Mouse (Mus musculus) limb, embryonic 14.5 days (tissue): Measurements from ENCODE around the gene Ptgfr. TPM values are rescaled to one million over a fixed set of nuclear protein-coding genes. Genes with fewer than 3 reads are reported as not detected.
A peak's percentile ranks its signal among the peaks of the same experiment; 100 is the strongest.

Experiments
- ATAC-seq: fragments of 200-750 bp; cut with Nextera tagmentation; 2 replicates; pipeline ENCODE4 v1.8.0; 2017; ENCODE audit warnings: low read depth, moderate number of reproducible peaks, moderate TSS enrichment; ENCODE audit not compliant: low FRiP score
- DNase-seq: peaks from one replicate; pipeline ENCODE4 v3.0.0-alpha.2; 2015; ENCODE audit warnings: low spot score
- H3K27ac ChIP-seq: fragments of 300-500 bp; sonication (generic); replicated peaks from 2 replicates; pipeline ENCODE4 v1.5.1; 2014; ENCODE audit warnings: low read depth, mild to moderate bottlenecking, low read length, moderate library complexity, mixed read lengths
- H3K27me3 ChIP-seq: fragments of 300-500 bp; sonication (generic); 2 replicates; pipeline ENCODE4 v1.6.1; 2014; ENCODE audit warnings: low read length, mixed read lengths; ENCODE audit not compliant: control insufficient read depth, insufficient read depth
- H3K36me3 ChIP-seq: fragments of 300-500 bp; sonication (generic); 2 replicates; pipeline ENCODE4 v1.6.1; 2014; ENCODE audit warnings: mild to moderate bottlenecking, low read length, moderate library complexity, mixed read lengths; ENCODE audit not compliant: control insufficient read depth, insufficient read depth
- H3K4me1 ChIP-seq: fragments of 300-500 bp; sonication (generic); 2 replicates; pipeline ENCODE4 v1.6.1; 2014; ENCODE audit warnings: antibody characterized with exemption, low read length, mixed read lengths; ENCODE audit not compliant: control insufficient read depth, insufficient read depth
- H3K4me2 ChIP-seq: fragments of 300-500 bp; sonication (generic); replicated peaks from 2 replicates; pipeline ENCODE4 v1.6.1; 2014; ENCODE audit warnings: low read depth, mild to moderate bottlenecking, low read length, moderate library complexity; ENCODE audit not compliant: severe bottlenecking
- H3K4me3 ChIP-seq: fragments of 300-500 bp; sonication (generic); replicated peaks from 2 replicates; pipeline ENCODE4 v1.5.1; 2014; ENCODE audit warnings: low read length
- H3K9ac ChIP-seq: fragments of 300-500 bp; sonication (generic); 2 replicates; pipeline ENCODE4 v1.6.1; 2014; ENCODE audit warnings: mild to moderate bottlenecking, low read depth, low read length, moderate library complexity; ENCODE audit not compliant: severe bottlenecking
- H3K9me3 ChIP-seq: fragments of 300-500 bp; sonication (generic); 2 replicates; pipeline ENCODE4 v1.6.1; 2016; ENCODE audit warnings: low read length; ENCODE audit not compliant: control insufficient read depth
- POLR2A ChIP-seq: fragments of 200-500 bp; IDR thresholded peaks from 2 replicates; pipeline ENCODE4 v1.8.0; 2012; ENCODE audit warnings: inconsistent platforms, mild to moderate bottlenecking, moderate library complexity, borderline replicate concordance; ENCODE audit not compliant: insufficient read depth, insufficient read length; ENCODE audit errors: extremely low read depth
- WGBS: fragments of 180-500 bp; shearing (Covaris S2); extraction: QIAGEN DNeasy Blood & Tissue Kit; methylation state at CpG from one replicate; pipeline ENCODE4 v1.1.7; 2014; 5-methylcytosine and 5-hydroxymethylcytosine counted together
- polyA plus RNA-seq, 2 experiments: library from polyadenylated mRNA; depleted of rRNA in 1 of 2; stranded (reverse) in 1 of 2; unstranded in 1 of 2; fragments of >200 nt; fragmentation: Nextera tagmentation in 1 of 2; extraction: Ambion mirVana in 1 of 2; gene quantifications; 2 replicates each; pipeline versions ENCODE4 v1.2.1 to v1.2.3; 2012 to 2014

Ptgfr gene
- polyA plus RNA-seq (2012; rRNA removed), result 3.6 and 4.1 TPM in 2 replicates
- 7.2 and 8.7 TPM in 2 replicates for polyA plus RNA-seq (2014; fragmentation: Nextera tagmentation; extraction: Ambion mirVana)

GRCm38 (mm10) chr3:151836871-151837680 is at the start of gene Ptgfr:
Gene Ptgfr, minus strand, starts transcription at chr3:151837630.
- peak; percentile 86 for ATAC-seq
- Histone ChIP-seq H3K4me1 (peaks cover 7% of the 10 kb centered on the region), H3K27me3 (peaks cover 6% of the 10 kb centered on the region; the same call in 1 of the 2 replicates), H3K36me3 (no peaks in the 10 kb centered on the region), H3K9me3 (no peaks in the 10 kb centered on the region), H3K4me3 (peak within 1 kb of the TSS; percentile 52), H3K9ac (peak within 1 kb of the TSS; percentile 61), H3K4me2 (peak within 1 kb of the TSS; percentile 84), H3K27ac (peak within 1 kb of the TSS; percentile 40)
- under 1% methylated on average over 30 of the region's 30 CpGs for WGBS
- DNase-seq, result peak; percentile 55
- no peak for TF ChIP-seq POLR2A

- DNase-seq (no peak), ATAC-seq (no peak)
- Histone ChIP-seq H3K9me3 (no peaks in the 10 kb centered on the region), H3K4me1 (no peaks in the 10 kb centered on the region; the same call in 1 of the 2 replicates), H3K27me3 (no peaks in the 10 kb centered on the region), H3K27ac (no peak overlapping the region), H3K9ac (no peak overlapping the region), H3K36me3 (no peaks in the 10 kb centered on the region), H3K4me3 (no peak overlapping the region), H3K4me2 (no peak overlapping the region)
- WGBS, result 54% methylated on average over 5 of the region's 5 CpGs
- TF ChIP-seq POLR2A, result no peak
Measured at GRCm38 (mm10) chr3:151883881-151884280, 46.5 kb upstream of the Ptgfr start.

- no peaks in the 10 kb centered on the region for H3K36me3 ChIP-seq
- 52% methylated on average over 2 of the region's 2 CpGs for WGBS
- ATAC-seq (no peak), DNase-seq (no peak)
- no peaks in the 10 kb centered on the region for H3K27me3 ChIP-seq
- H3K27ac ChIP-seq, result no peak overlapping the region
- H3K4me2 ChIP-seq, result no peak overlapping the region
- H3K4me1 ChIP-seq, result no peaks in the 10 kb centered on the region; the same call in 1 of the 2 replicates
- H3K4me3 ChIP-seq, result no peak overlapping the region
- H3K9me3 ChIP-seq, result no peaks in the 10 kb centered on the region
- H3K9ac ChIP-seq, result no peak overlapping the region
- no peak for TF ChIP-seq POLR2A
Measured at GRCm38 (mm10) chr3:151879981-151880380, 42.6 kb upstream of the Ptgfr start.

GRCm38 (mm10) chr3:151868970-151869369 is 31.5 kb upstream of the Ptgfr start:
- no peaks in the 10 kb centered on the region for H3K36me3 ChIP-seq
- ATAC-seq (no peak), DNase-seq (no peak)
- H3K4me3 ChIP-seq, result no peak overlapping the region
- no peak overlapping the region for H3K27ac ChIP-seq
- no peaks in the 10 kb centered on the region for H3K27me3 ChIP-seq
- TF ChIP-seq POLR2A, result no peak
- H3K9ac ChIP-seq, result no peak overlapping the region
- H3K4me1 ChIP-seq, result no peaks in the 10 kb centered on the region
- H3K9me3 ChIP-seq, result no peaks in the 10 kb centered on the region
- no peak overlapping the region for H3K4me2 ChIP-seq

GRCm38 (mm10) chr3:151851344-151851743 is 13.9 kb upstream of the Ptgfr start:
- Histone ChIP-seq H3K9me3 (no peaks in the 10 kb centered on the region), H3K27ac (no peak overlapping the region), H3K4me1 (no peaks in the 10 kb centered on the region), H3K4me2 (no peak overlapping the region), H3K27me3 (no peaks in the 10 kb centered on the region), H3K36me3 (no peaks in the 10 kb centered on the region), H3K4me3 (no peak overlapping the region), H3K9ac (no peak overlapping the region)
- ATAC-seq, result no peak
- DNase-seq, result no peak
- TF ChIP-seq POLR2A, result no peak
- WGBS, result 77% methylated on average over 1 of the region's 1 CpGs
